Mouse (Mus musculus): ENCODE results near the gene Acy3. TPM values are rescaled to one million over a fixed set of nuclear protein-coding genes. Genes with fewer than 3 reads are reported as not detected.

Acy3 gene
- total and polyA plus RNA-seq, 2 experiments from 2014 or later: 2.5 to 2.6 TPM

GRCm38 (mm10) chr19:3991562-3991961 is 5.2 kb downstream of the Acy3 start:
- Histone ChIP-seq H3K4me1 (ENCODE audit: insufficient read depth, low read length) (no peaks in the 10 kb centered on the region), H3K27me3 (ENCODE audit: insufficient read depth, low read length) (no peaks in the 10 kb centered on the region), H3K36me3 (ENCODE audit: insufficient read depth, low read length) (no peaks in the 10 kb centered on the region), H3K4me2 (ENCODE audit: low read depth, low read length, poor library complexity, severe bottlenecking) (no peak overlapping the region), H3K9me3 (ENCODE audit: low read length) (no peaks in the 10 kb centered on the region), H3K4me3 (ENCODE audit: low read depth, low read length) (no peak overlapping the region), H3K27ac (ENCODE audit: low read depth, low read length) (no peak overlapping the region), H3K9ac (replicated peaks; ENCODE audit: low read length, poor library complexity, severe bottlenecking) (no peak overlapping the region)
- WGBS: 96% methylated on average over 3 of the region's 3 CpGs
- DNase-seq (ENCODE audit: low spot score) (no peak), ATAC-seq (ENCODE audit: low FRiP score) (no peak)
- no peak for TF ChIP-seq CTCF (IDR thresholded peaks at IDR 0.05)

- H3K27ac ChIP-seq (ENCODE audit: low read depth, low read length): no peak overlapping the region
- H3K36me3 ChIP-seq (ENCODE audit: insufficient read depth, low read length): no peaks in the 10 kb centered on the region
- no peaks in the 10 kb centered on the region for H3K9me3 ChIP-seq (ENCODE audit: low read length)
- no peaks in the 10 kb centered on the region for H3K4me1 ChIP-seq (ENCODE audit: insufficient read depth, low read length)
- no peak for ATAC-seq (ENCODE audit: low FRiP score)
- TF ChIP-seq CTCF (IDR thresholded peaks at IDR 0.05): no peak
- no peak for DNase-seq (ENCODE audit: low spot score)
- H3K4me2 ChIP-seq (ENCODE audit: low read depth, low read length, poor library complexity, severe bottlenecking): no peak overlapping the region
- 77% methylated on average over 3 of the region's 3 CpGs for WGBS
- H3K4me3 ChIP-seq (ENCODE audit: low read depth, low read length): no peak overlapping the region
- no peak overlapping the region for H3K9ac ChIP-seq (replicated peaks; ENCODE audit: low read length, poor library complexity, severe bottlenecking)
- no peaks in the 10 kb centered on the region for H3K27me3 ChIP-seq (ENCODE audit: insufficient read depth, low read length)
Measured at GRCm38 (mm10) chr19:3991966-3992365, 5.6 kb downstream of the Acy3 start.

GRCm38 (mm10) chr19:3992416-3992815 is 6.0 kb downstream of the Acy3 start, which contains the start of gene Tbx10:
Gene Tbx10 (plus strand): TSS chr19:3992752.
- Histone ChIP-seq H3K4me1 (ENCODE audit: insufficient read depth, low read length) (no peaks in the 10 kb centered on the region), H3K27me3 (ENCODE audit: insufficient read depth, low read length) (no peaks in the 10 kb centered on the region), H3K27ac (ENCODE audit: low read depth, low read length) (no peak within 1 kb of the TSS), H3K4me2 (ENCODE audit: low read depth, low read length, poor library complexity, severe bottlenecking) (no peak within 1 kb of the TSS), H3K9me3 (ENCODE audit: low read length) (no peaks in the 10 kb centered on the region), H3K4me3 (ENCODE audit: low read depth, low read length) (no peak within 1 kb of the TSS), H3K36me3 (ENCODE audit: insufficient read depth, low read length) (no peaks in the 10 kb centered on the region), H3K9ac (replicated peaks; ENCODE audit: low read length, poor library complexity, severe bottlenecking) (no peak within 1 kb of the TSS)
- 63% methylated on average over 5 of the region's 5 CpGs for WGBS
- ATAC-seq (ENCODE audit: low FRiP score): no peak
- no peak for TF ChIP-seq CTCF (IDR thresholded peaks at IDR 0.05)
- no peak for DNase-seq (ENCODE audit: low spot score)

GRCm38 (mm10) chr19:3994932-3995331 is 8.6 kb downstream of the Acy3 start:
- Histone ChIP-seq H3K9ac (replicated peaks; ENCODE audit: low read length, poor library complexity, severe bottlenecking) (no peak overlapping the region), H3K27ac (ENCODE audit: low read depth, low read length) (no peak overlapping the region), H3K9me3 (ENCODE audit: low read length) (no peaks in the 10 kb centered on the region), H3K4me3 (ENCODE audit: low read depth, low read length) (no peak overlapping the region), H3K4me2 (ENCODE audit: low read depth, low read length, poor library complexity, severe bottlenecking) (no peak overlapping the region), H3K27me3 (ENCODE audit: insufficient read depth, low read length) (no peaks in the 10 kb centered on the region), H3K4me1 (ENCODE audit: insufficient read depth, low read length) (no peaks in the 10 kb centered on the region), H3K36me3 (ENCODE audit: insufficient read depth, low read length) (no peaks in the 10 kb centered on the region)
- no peak for TF ChIP-seq CTCF (IDR thresholded peaks at IDR 0.05)
- 74% methylated on average over 6 of the region's 6 CpGs for WGBS
- ATAC-seq (ENCODE audit: low FRiP score) (no peak), DNase-seq (ENCODE audit: low spot score) (no peak)

- Histone ChIP-seq H3K4me1 (ENCODE audit: insufficient read depth, low read length) (no peaks in the 10 kb centered on the region), H3K4me2 (ENCODE audit: low read depth, low read length, poor library complexity, severe bottlenecking) (no peak overlapping the region), H3K9ac (replicated peaks; ENCODE audit: low read length, poor library complexity, severe bottlenecking) (no peak overlapping the region), H3K4me3 (ENCODE audit: low read depth, low read length) (no peak overlapping the region), H3K27me3 (ENCODE audit: insufficient read depth, low read length) (no peaks in the 10 kb centered on the region), H3K36me3 (ENCODE audit: insufficient read depth, low read length) (no peaks in the 10 kb centered on the region), H3K9me3 (ENCODE audit: low read length) (no peaks in the 10 kb centered on the region), H3K27ac (ENCODE audit: low read depth, low read length) (no peak overlapping the region)
- no peak for TF ChIP-seq CTCF (IDR thresholded peaks at IDR 0.05)
- no peak for DNase-seq (ENCODE audit: low spot score)
- no peak for ATAC-seq (ENCODE audit: low FRiP score)
- WGBS: 89% methylated on average over 3 of the region's 3 CpGs
Measured at GRCm38 (mm10) chr19:3995505-3995904, 9.1 kb downstream of the Acy3 start.

- ATAC-seq (ENCODE audit: low FRiP score): no peak
- H3K4me3 ChIP-seq (ENCODE audit: low read depth, low read length): no peak overlapping the region
- no peak overlapping the region for H3K27ac ChIP-seq (ENCODE audit: low read depth, low read length)
- H3K9me3 ChIP-seq (ENCODE audit: low read length): no peaks in the 10 kb centered on the region
- no peak overlapping the region for H3K9ac ChIP-seq (replicated peaks; ENCODE audit: low read length, poor library complexity, severe bottlenecking)
- TF ChIP-seq CTCF (IDR thresholded peaks at IDR 0.05): no peak
- H3K4me1 ChIP-seq (ENCODE audit: insufficient read depth, low read length): peaks cover under 1% of the 10 kb centered on the region; the same call in 1 of the 2 replicates
- no peaks in the 10 kb centered on the region for H3K27me3 ChIP-seq (ENCODE audit: insufficient read depth, low read length)
- DNase-seq (ENCODE audit: low spot score): no peak
- 78% methylated on average over 7 of the region's 7 CpGs for WGBS
- H3K36me3 ChIP-seq (ENCODE audit: insufficient read depth, low read length): no peaks in the 10 kb centered on the region
- H3K4me2 ChIP-seq (ENCODE audit: low read depth, low read length, poor library complexity, severe bottlenecking): no peak overlapping the region
Measured at GRCm38 (mm10) chr19:3996106-3996505, 9.7 kb downstream of the Acy3 start.

Measured in midbrain, postnatal 0 days (tissue).